Mouse (Mus musculus) urinary bladder, postnatal 10 days (tissue): ENCODE results near the gene Etv6.

ENCODE experiments used
- DNase-seq: peaks from one replicate; pipeline ENCODE4 v3.0.0; 2022; ENCODE audit warnings: low spot score

Gene Etv6

GRCm38 (mm10) chr6:134111599-134111998, 76.1 kb downstream of the Etv6 start:
- no peak for DNase-seq

GRCm38 (mm10) chr6:134112753-134113152, 77.3 kb downstream of the Etv6 start:
- no peak for DNase-seq

- no peak for DNase-seq
Observed at GRCm38 (mm10) chr6:134113168-134113567, 77.7 kb downstream of the Etv6 start.

GRCm38 (mm10) chr6:134115219-134115968, 79.9 kb downstream of the Etv6 start:
- no peak for DNase-seq

- DNase-seq, result no peak
Observed at GRCm38 (mm10) chr6:134117380-134117938, 82.0 kb downstream of the Etv6 start.

- DNase-seq, result no peak
Observed at GRCm38 (mm10) chr6:134118506-134118905, 83.0 kb downstream of the Etv6 start.

- DNase-seq, result no peak
Observed at GRCm38 (mm10) chr6:134119136-134119535, 83.6 kb downstream of the Etv6 start.

GRCm38 (mm10) chr6:134120227-134120626, 84.7 kb downstream of the Etv6 start:
- DNase-seq, result no peak

GRCm38 (mm10) chr6:134120712-134121111, 85.2 kb downstream of the Etv6 start:
- DNase-seq, result no peak

- DNase-seq, result no peak
Observed at GRCm38 (mm10) chr6:134122945-134123344, 87.4 kb downstream of the Etv6 start.

- no peak for DNase-seq
Observed at GRCm38 (mm10) chr6:134123474-134123873, 88.0 kb downstream of the Etv6 start.

- no peak for DNase-seq
Observed at GRCm38 (mm10) chr6:134124256-134124655, 88.8 kb downstream of the Etv6 start.

- no peak for DNase-seq
Observed at GRCm38 (mm10) chr6:134127996-134128395, 92.5 kb downstream of the Etv6 start.

- no peak for DNase-seq
Observed at GRCm38 (mm10) chr6:134128594-134128993, 93.1 kb downstream of the Etv6 start.

GRCm38 (mm10) chr6:134129848-134130247, 94.3 kb downstream of the Etv6 start:
- DNase-seq, result no peak

- DNase-seq, result no peak
Observed at GRCm38 (mm10) chr6:134130816-134131215, 95.3 kb downstream of the Etv6 start.

GRCm38 (mm10) chr6:134131601-134132000, 96.1 kb downstream of the Etv6 start:
- DNase-seq, result no peak

GRCm38 (mm10) chr6:134133756-134134155, 98.3 kb downstream of the Etv6 start:
- no peak for DNase-seq

GRCm38 (mm10) chr6:134134821-134135323, 99.4 kb downstream of the Etv6 start:
- DNase-seq, result no peak

- DNase-seq, result no peak
Observed at GRCm38 (mm10) chr6:134136315-134136714, 100.8 kb downstream of the Etv6 start.

GRCm38 (mm10) chr6:134139359-134139758, 103.9 kb downstream of the Etv6 start:
- DNase-seq, result no peak

- no peak for DNase-seq
Observed at GRCm38 (mm10) chr6:134140718-134141615, 105.5 kb downstream of the Etv6 start.
